Mouse (Mus musculus): ENCODE results near the gene Atp1b2.
"Not testable (repeated sequence)": the region's sequence is repeated elsewhere in the genome, so short reads cannot be mapped to it uniquely, and the experiment has no call there.

Gene Atp1b2

DNA sequence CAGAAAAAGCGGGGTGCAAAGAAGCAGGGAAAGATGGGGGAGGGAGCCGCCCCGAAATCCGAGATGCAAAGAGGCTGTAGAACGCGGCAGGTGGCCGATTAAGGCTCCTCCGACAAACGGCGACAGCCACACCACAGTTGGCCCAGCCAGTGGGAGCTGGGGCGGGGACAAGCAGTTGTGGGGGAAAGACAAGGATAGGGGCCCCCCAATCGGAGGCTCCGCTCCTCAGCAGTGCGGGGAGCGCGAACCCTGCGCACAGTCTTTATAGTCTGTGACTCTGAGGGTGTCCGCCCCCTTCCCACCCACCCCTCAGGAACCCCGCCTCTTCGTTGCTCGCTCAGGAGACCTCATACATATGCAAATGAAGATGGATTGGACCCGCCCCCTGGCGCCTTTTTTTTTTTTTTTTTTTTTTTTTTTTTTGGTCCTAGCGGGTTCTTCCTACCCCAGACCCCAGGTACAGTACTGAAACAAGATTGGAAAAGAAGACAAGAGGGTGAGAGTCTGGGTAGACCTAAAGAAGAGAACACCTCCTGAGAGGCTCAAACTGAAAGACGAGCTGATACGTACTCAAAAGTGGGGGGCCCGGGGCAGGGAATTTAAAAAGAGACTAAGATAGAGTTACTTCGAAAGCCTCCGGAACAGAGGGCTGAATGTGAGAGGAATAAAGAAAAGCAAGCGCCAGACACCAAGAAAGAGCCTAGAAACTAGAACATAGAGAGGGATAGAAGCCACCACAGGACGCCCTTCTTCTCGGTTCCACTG, at the start of gene Atp1b2:
TSS of gene Atp1b2 (minus strand) at position 217 of the 765 bp plus-strand sequence.
- DNase-seq (ENCODE audit: low spot score) = peak; percentile 72

DNA sequence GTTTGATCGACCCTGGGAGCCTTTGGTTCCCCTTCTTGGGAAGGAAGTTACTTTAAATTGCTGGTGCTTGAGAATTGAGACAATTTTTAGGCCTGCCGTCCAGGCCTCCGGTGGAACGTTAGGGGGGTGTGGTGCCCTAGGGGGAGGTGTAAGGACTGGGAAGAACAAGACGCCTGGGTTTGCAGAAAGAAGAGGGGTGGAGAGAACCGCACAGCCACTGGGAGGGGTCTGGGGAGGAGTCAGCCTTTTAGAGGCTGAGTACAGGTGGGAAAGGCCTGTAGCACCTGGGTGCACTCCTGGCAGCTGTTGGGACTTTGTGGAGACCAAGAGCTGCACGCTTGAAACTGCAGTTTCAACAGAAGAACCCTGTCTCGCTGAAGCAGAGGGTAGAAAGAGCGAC, 49.0 kb upstream of the Atp1b2 start:
- DNase-seq (ENCODE audit: low spot score) = no peak

DNA sequence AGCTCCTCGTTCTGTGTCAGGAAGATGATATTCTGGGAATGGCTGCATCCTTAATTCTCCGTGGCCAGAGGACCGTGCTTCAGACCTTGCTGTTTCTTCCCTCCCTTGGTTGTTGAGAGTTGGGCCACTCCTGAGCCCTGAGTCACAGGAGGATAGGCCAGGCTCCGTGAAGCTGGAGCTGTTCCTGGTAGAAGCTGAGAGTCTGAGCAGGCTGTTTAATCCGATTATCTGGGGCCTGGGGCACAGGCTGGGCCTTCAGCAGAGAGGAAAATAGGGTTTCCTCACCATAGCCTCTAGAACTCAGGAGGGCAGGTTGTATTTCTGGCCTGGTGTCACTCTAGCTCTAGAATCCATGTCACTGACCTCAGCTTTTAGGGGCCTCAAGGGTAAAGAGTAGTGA, 47.7 kb upstream of the Atp1b2 start:
- no peak for DNase-seq (ENCODE audit: low spot score)

DNA sequence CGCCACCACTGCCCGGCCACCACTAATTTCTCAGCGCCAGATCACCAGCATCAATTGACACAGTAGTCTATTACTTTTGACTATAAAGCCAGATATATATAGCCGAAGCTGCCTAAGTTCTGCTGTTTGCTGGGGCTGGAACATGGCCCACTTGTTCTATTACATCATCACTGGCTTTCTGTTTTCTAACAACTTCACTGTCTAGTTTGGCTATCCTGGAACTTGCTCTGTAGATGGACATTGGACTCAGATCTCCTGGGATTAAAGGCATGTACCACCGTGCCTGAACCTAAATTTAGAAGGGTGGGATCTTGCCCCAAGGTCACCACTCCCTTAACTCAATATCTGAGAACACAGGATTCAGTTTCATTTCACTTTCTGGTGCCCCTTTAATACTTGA, 40.1 kb upstream of the Atp1b2 start:
- DNase-seq (ENCODE audit: low spot score) = no peak

DNA sequence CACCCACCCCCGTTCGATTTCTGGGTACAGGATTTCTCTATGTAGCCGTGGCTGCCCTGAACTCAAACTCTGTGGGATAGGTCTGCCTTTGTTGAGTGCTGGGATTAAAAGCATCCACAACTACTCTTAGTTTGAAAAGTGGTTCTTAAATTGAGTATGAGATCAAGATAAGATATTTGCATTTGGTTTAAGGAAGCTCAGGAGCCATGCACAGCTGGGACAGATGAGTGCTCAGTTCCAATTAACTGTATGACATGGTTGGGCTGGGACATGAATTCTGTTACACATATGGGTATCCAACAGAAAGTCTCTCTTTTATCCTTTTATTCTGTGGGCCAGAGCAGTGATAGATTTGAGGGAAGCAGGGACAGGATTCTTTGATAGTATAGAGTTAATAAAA, 29.7 kb upstream of the Atp1b2 start:
- no peak for DNase-seq (ENCODE audit: low spot score)

DNA sequence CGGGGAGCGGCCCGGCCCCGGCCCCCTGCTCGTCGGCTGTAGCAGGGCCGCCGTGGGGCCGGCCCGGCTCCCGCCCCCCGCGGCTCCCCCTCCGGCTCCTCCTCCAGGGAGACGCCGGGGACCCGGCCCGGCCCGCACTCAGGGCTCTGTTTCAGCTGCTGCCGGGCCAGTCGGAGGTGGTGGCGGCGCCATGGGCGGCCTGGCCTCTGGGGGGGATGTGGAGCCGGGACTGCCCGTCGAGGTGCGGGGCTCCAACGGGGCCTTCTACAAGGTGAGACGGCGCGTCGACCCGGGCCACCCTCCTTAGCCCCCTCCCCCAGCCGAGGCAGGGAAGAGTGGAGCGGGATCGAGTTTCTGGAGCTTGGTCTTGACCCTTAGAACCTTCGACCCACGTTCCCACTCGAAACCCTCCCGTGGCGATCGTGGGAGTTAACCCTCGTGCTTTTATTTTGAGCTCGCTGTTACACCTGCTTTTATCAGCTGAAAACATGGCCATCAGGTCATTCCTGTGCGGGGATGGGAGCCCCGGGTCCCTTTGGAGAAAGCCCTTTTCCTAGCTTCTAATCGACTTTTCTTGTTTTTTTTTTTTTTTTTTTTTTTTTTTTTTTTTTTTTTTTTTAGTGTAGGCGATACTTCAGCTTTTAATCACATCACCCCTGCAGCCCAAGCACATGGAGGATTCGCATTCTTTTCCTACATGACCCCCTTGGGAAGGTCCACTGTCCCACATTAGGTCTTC, 27.6 kb upstream of the Atp1b2 start:
- DNase-seq (ENCODE audit: low spot score) = peak; percentile 62

DNA sequence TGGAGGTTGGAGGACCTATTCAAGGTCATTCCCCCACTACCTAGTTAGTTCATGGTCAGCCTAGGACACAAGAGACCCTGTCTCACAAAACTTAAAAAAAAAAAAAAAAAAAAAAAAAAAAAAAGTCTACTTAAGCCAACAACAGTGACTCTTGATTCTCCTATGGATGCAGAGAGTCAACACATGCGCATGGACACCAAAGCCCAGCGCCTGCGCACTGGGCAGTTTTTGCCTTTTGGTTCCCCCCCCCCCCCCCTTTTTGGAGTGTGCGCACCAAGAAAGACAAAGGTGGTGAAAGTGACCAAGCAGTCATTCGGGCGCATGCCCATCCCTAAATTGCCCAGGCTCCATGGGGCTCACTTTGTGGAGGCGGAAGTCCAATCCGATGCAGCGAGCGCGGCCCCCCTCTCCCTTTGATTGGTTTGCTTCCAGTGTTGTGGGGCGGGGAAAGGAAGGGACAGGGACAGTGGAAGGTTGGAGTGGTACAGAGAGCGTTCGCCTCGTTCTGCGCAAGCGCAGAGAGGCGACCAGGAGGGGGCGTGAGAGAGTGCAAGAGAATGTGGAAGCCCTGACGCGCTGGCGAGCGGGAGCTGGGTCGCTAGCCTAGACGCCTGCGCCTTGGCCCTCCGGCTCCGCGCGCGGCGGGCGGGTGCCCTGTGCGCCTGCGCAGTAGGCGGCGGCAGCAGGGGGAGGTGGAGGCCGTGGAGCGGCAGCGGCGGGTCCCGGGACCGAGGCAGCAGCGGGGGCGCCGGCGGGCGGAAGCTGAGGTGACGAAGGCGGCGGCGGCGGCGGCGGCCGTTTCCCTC, 26.7 kb upstream of the Atp1b2 start, which contains the start of gene Fxr2:
TSS of gene Fxr2 (plus strand) at position 707 of the 806 bp plus-strand sequence.
- DNase-seq (ENCODE audit: low spot score) = peak; percentile 100

DNA sequence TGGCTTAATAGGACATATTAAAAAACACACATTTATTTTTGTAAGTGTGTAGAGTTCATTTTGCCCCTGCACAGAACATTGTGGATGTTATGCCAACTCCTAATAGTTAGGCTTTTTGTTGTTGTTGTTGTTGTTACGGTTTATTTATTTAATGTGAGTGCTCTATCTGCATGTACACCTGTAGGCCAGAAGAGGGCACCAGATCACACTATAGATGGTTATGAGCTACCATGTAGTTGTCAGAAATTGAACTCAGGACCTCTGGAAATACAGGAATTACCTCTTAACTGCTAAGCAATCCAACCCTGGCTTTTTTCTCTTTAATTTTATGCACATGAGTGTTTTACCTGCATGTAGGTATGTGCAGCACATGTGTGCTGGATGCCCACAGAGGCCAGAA, 24.1 kb upstream of the Atp1b2 start:
- no peak for DNase-seq (ENCODE audit: low spot score)

DNA sequence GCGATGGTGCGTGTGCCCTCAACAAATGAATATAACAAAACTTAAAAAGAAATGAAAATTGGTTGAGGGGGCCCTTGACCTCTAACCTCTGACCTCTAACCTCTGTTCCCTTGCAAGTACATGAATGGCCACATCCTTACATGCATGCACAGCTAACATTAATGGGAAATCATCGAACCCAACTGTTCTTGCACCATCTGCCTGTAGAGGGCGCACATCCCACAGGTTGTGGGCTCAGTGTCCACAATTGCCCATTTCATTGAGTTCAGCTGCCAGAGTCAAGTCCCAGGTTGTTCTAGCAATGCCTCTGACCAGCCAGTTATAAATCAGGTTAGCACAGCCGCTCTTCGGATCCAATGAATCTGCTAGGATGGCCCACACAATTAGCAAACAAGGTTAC, 22.5 kb upstream of the Atp1b2 start:
- DNase-seq (ENCODE audit: low spot score) = peak; percentile 69

DNA sequence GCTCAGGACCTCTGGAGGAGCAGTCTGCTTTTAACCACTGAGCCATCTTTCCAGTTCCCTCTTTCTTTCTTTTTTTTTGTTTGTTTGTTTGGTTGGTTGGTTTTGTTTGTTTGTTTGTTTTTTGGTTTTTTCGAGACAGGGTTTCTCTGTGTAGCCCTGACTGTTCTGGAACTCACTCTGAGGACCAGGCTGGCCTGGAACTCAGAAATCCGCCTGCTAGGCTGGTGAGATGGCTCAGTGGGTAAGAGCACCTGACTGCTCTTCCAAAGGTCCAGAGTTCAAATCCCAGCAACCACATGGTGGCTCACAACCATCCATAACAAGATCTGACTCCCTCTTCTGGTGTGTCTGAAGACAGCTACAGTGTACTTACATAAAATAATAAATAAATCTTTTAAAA, 18.6 kb upstream of the Atp1b2 start:
- not testable (repeated sequence) for DNase-seq (ENCODE audit: low spot score)

DNA sequence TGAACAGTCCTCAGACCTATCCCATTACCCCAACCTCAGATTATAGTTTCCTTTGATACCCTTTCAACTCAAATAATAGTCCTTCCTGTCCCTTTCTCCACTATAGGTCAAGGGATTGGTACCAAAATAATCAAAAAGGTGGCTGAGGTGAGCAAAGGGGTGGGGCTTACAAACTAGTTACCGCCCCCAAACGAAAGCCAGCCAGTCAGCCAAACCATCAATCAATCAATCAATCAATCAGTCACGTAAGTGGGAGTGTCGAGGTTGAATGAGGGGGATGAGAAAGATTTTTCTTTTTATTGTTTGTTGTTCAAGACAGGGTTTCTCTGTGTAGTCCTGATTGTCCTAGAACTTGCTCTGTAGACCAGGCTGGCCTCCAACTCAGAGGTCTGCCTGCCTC, 17.3 kb upstream of the Atp1b2 start:
- no peak for DNase-seq (ENCODE audit: low spot score)

DNA sequence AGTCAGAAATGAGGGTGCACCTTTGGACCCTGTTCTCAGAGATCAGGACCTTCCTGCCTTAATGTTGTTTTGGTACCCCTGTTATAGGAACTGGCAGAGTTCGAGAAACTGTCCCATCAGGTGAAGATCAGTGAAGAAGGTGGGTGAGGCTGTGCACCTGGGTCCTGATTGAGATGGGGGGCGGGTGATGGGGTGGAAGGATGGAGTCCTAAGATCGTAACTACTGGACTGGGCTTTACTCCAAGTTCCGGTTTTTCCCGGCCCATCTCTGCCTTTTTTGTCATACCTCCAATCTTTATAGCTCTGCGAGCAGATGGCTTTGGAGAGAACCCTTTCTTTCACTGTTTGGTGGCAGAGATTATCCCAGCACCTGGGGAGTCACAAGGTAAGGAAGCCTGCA, 16.7 kb upstream of the Atp1b2 start:
- DNase-seq (ENCODE audit: low spot score) = no peak

DNA sequence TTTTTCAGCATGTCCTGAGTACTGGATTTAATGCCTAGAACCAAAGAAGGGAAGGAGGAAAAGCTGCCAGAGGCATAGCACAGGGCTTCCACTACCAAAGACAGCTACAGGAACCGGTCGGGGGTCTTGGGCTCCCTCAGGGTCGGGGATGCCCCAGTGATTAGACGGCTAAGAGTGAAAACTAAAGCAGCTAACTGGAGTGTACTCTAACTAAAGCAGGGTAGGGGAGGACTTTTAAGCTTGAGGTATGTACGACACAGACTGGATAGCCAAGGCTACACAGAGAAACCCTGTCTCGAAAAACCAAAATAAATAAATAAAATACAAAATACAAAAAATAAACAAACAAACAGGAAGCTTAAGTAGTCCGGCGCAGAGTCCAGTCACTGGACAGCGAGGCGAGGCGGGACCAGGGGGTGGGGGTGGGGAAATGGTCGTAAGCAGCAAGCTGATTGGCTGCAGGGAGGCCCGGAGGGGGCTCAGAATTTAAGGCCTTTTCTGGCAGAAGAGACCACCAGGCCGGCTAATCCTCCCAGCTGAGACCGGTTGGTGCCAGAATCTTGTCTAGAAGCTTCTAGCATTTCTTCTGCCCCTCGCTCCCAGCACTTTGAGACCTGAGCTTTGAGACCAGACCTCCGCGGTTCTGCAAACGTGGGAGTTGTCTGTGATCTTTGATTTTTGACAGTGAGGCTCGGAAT, 16.0 kb upstream of the Atp1b2 start, which contains the start of gene Sat2:
TSS of gene Sat2 (plus strand) at position 454 of the 698 bp plus-strand sequence.
- no peak for DNase-seq (ENCODE audit: low spot score)

DNA sequence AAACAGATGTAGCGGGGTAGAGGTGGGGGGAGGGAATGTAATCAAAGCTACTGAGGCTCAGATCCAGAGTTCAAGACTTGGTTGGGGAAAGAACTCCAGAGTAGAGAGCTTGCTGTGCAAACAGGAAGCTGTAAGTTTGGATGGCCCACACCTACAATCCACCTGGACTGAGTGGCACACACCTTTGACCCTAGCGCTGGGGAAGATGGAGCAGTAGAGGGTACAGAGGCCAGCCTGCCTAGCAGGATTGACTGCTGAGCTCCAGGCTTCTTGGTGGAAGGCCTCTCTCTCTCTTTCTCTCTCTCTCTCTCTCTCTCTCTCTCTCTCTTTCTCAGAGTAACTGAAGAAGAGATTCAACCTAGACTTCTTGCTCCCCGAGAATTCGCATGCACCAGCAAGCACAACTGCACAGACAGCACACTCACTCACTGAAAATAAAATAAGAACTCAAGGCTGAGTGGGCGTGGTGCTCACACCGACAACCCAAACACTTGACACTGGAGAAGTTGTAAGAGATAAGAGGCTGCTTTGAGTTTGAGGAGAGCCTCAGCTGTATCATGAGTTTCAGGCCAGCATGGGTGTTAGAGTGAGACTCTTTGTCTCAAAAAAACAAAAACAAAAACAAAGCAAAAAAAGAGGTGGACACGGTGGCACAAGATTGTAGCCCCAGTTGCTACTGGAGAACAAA, 14.8 kb upstream of the Atp1b2 start:
- no peak for DNase-seq (ENCODE audit: low spot score)

DNA sequence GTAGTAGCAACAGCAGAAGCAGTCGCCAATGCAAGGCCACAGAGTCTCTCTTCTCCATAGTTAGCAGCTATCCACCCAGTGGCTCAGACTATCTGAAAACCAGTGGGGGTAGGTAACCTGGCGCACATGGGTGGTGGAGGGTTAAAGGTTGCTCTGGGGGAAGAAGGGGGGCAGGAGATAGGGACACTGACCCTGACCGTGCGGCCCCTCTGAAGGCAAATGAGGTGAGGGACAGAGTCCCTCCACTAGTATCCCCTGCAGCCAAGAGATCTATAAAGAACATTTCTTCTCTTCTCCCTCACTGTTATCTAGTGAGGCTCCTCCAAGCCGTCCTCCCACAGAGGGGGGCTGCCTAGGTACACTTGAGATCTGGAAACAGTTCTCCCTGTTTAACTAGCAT, 12.1 kb upstream of the Atp1b2 start, which contains the start of gene Shbg:
TSS of gene Shbg (minus strand) at position 101 of the 400 bp plus-strand sequence.
- DNase-seq (ENCODE audit: low spot score) = no peak

DNA sequence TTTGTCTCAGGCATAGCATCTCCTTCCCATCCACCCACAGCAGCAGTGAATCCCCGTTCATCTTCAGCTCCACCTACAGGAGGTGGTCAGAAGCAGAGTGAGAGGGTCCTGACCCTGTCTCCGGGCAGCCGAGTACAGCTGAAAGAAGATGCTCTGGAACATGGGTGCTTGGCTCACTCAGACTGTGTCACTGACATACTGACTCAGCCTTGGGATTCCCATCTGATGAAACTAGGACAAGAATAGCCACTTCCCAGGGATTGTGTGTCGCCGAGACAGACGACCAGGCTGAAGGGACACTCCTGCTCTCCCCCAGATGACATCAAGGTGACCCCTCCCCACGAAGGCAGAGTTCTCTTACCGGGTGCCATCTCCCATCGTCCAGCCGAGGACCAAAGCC, 11.0 kb upstream of the Atp1b2 start:
- DNase-seq (ENCODE audit: low spot score) = no peak

DNA sequence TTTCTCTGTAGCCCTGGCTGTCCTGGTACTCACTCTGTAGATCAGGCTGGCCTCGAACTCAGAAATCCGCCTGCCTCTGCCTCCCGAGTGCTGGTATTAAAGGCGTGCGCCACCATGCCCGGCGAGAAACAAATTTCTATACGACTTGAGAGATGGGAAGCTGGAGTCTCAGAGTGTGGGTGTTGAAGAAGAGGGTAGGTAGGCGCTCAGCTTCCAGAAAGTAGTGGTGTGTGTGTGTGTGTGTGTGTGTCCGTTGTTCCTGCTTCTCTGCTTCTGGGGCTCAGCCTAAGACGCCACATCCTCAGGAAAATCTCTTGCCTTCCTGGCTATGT, 8.5 kb upstream of the Atp1b2 start:
- not testable (repeated sequence) for DNase-seq (ENCODE audit: low spot score)

DNA sequence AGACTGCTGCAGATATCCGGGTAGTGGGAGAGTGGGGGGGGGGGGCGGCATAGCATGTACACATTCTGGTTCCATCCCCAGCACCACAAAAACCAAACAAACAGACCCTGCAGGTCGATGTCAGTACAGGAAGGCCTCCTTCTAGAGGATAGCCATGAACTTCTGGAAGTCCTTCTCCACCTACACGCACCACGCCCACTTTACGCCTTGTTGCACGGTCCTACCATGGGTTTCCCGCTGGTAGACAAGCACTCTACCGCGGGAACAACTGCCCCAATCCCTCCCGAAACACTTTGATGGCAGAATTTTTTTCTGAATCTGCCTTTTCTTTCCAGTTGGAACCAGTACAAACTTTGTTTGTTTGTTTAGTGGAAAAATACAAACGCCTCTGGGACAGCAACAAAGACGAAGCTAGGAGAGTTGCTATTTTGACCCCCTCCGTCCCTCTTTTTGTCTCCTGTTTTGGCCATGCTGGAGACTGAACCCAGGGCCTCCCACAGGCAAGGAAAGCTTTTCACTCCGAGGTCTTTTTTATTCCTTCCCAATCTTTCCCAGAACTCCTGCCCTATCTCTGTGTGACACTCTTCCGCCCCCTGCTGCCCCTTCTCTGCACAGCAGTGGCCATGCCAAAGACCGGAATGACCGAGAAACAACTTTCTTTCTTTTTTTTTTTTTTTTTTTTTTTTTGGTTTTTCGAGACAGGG, 8.0 kb upstream of the Atp1b2 start:
- DNase-seq (ENCODE audit: low spot score) = peak; percentile 92

DNA sequence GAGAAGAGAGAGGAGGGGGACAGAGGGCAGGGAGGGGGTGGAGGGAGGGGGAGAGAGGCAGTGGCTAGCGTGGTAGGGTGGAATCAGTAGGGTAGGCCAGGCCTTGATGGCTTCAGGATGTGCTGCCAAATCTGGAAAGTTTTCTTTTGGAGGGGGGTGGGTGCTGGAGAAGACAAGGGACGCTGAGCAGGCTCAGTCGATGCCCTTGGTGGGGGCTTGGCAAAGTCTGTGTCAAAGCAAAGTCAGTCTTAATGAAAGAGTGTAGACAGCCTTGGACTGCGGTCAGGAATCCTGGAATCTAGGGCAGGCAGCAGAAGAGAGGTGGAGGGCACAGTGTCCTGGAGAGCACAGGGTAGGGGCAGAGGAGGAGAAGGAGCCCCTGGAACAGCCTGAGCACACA, 5.2 kb upstream of the Atp1b2 start:
- no peak for DNase-seq (ENCODE audit: low spot score)

DNA sequence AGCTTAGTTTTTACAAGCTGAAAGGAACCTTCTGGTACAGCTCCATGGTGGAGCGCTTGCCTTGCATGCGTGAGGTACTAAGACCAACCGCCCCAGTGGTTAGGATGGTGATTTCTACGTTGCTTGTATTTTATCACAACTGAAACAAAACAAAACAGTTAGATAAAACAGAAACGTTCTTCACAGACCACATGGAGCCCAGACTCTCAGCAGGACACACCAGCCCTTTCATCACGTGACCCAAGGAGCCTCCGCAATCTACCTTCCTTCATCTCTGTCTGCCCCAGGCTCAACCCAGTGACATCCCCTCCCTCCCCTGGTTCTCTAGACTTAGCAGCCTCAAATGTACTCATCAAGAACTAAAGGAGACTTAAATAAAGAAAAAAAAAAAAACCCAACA, 3.7 kb upstream of the Atp1b2 start:
- no peak for DNase-seq (ENCODE audit: low spot score)

DNA sequence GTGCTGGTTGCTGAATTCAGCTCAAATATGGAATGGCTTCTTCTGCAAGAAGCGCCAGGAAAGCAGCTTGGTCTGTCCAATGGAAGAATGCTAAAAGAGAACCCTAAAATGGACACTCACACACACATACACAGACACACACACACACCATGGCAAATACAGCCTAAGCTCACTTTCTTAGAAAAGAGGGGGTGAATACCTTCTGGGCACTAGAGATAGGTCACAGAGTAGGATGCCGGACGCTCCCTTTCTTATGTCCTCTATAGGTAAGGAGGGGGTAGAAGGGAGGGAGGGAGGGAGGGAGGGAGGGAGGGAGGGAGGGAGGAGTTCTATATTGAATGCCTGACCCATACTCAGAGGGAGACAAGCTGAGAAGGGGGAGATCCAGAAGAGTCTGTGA, 2.8 kb upstream of the Atp1b2 start:
- DNase-seq (ENCODE audit: low spot score) = no peak

Measured in ovary, postnatal 14 days (tissue).